19 mouse cellular contexts compared by ENCODE assay signal in genomic region chr12:10272038-10272437, GRCm38 (mm10).
"Had no signal": no experiment of that assay in that cellular context is flagged by ENCODE, and none has a peak within 500 bp of the region (broad histone marks: within the 10 kb centered on the region; RNA-seq: fewer than 3 reads in every experiment).

No protein-coding gene starts in this region.

- H3K27ac ChIP-seq: left cerebral cortex, adult 2 months; limb, embryonic 12.5 days; liver, embryonic 13.5 days; lung, embryonic 15.5 days; macrophage; midbrain, embryonic 15.5 days; neural tube, embryonic 13.5 days had no signal

- H3K9ac ChIP-seq: limb, embryonic 12.5 days; liver, embryonic 13.5 days; liver, postnatal 0 days; lung, embryonic 15.5 days; midbrain, embryonic 15.5 days; neural tube, embryonic 13.5 days had no signal

- H3K4me3 ChIP-seq: left cerebral cortex, adult 2 months; limb, embryonic 12.5 days; liver, embryonic 13.5 days; lung, embryonic 15.5 days; megakaryocyte, embryonic 14.5 days; midbrain, embryonic 15.5 days; neural tube, embryonic 13.5 days had no signal

- H3K4me2 ChIP-seq: limb, embryonic 12.5 days; liver, embryonic 13.5 days; lung, embryonic 15.5 days; midbrain, embryonic 11.5 days; midbrain, embryonic 15.5 days; neural tube, embryonic 13.5 days had no signal

- H3K27me3 ChIP-seq: limb, embryonic 12.5 days; liver, embryonic 13.5 days; lung, embryonic 15.5 days; megakaryocyte, embryonic 14.5 days; midbrain, embryonic 15.5 days; neural tube, embryonic 13.5 days had no signal

- H3K36me3 ChIP-seq: limb, embryonic 12.5 days; liver, embryonic 13.5 days; lung, embryonic 15.5 days; midbrain, embryonic 15.5 days; neural tube, embryonic 13.5 days had no signal

- DNase-seq: kidney, adult 8-10 months; kidney, postnatal 25 days; liver; liver, embryonic 13.5 days; liver, postnatal 0 days; lung, postnatal 14 days; right cerebral cortex, postnatal 4 days; spleen, adult 18-20 months; thymus, adult 2 months; thymus, postnatal 36 days had no signal

- H3K4me1 ChIP-seq: limb, embryonic 12.5 days; liver, embryonic 13.5 days; lung, embryonic 15.5 days; megakaryocyte, embryonic 14.5 days; midbrain, embryonic 15.5 days; neural tube, embryonic 13.5 days had no signal

- ATAC-seq: intestine, postnatal 0 days; liver, postnatal 0 days; midbrain, embryonic 15.5 days had no signal

- H3K9me3 ChIP-seq: limb, embryonic 12.5 days; liver, embryonic 13.5 days; lung, embryonic 15.5 days; megakaryocyte, embryonic 14.5 days; midbrain, embryonic 15.5 days; neural tube, embryonic 13.5 days had no signal
